Mouse (Mus musculus): ENCODE results near the gene Syde2. TPM values are rescaled to one million over a fixed set of nuclear protein-coding genes. Genes with fewer than 3 reads are reported as not detected.

Syde2 gene
- not detected for total RNA-seq (2023)

GRCm38 (mm10) chr3:145987268-145987969, at the start of gene Syde2:
Gene Syde2 (plus strand): TSS chr3:145987870.

Other genes with a start within 250 kb of the Syde2 start
- not detected for gene Ddah1, start 229.2 kb upstream of the Syde2 start, total RNA-seq (2023)
- gene Bcl10, start 65.1 kb upstream of the Syde2 start, total RNA-seq (2023) = 10 to 100 TPM; 96.3 to 97.9 TPM
- gene 2410004B18Rik, start 49.9 kb upstream of the Syde2 start, total RNA-seq (2023) = 10 to 100 TPM; 38.2 to 39.7 TPM
- gene Wdr63, start 120.3 kb downstream of the Syde2 start, total RNA-seq (2023) = not detected
- under 1 TPM in 1 of 2 experiments, not detected in 1; 0.58 TPM for gene Mcoln3, start 129.6 kb downstream of the Syde2 start, total RNA-seq (2023)
- 1 to 10 TPM; 3.4 to 3.9 TPM for gene Mcoln2, start 162.0 kb downstream of the Syde2 start, total RNA-seq (2023)
- gene Lpar3, start 233.1 kb downstream of the Syde2 start, total RNA-seq (2023) = not detected

Data from monocyte, adult 59 days (primary cell).